Comparison of ENCODE assay signal across 9 mouse cellular contexts in the genomic region with DNA sequence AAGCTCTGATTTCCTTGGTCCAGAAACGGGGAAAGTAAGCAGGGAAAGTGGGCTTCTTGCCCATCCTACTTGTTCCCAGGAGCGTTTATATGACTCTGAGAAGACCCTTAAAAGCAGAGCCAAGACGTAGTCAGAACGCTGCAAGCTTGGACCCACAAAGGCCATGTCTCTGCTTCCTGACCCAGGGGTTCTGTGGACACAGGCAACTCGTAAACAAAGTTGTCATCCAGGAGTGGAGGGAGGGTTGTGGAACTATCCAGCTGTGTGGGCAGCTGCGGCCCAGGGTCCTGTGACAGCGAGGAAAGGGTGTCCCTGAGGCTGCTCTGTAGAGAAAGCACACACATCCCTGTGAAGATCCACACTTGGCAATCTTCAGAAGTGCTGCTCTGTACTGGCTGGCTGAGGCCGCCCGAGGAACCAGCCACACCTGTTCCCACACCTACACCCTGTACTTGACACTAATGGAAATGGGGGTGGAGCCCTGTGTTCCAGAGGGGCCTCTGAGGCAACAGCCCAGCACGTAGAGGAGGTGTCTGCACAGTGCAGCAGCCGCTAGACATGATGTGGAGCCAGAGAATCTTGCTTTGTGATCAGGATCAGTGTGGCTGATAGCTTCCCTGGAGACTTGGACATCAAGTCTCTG. TPM values are rescaled to one million over a fixed set of nuclear protein-coding genes. Genes with fewer than 3 reads are reported as not detected.
DNase-seq lines count a peak whose midpoint lies in the region; ATAC-seq lines count a peak whose summit lies in the region.
"Had no signal": no experiment of that assay in that cellular context is flagged by ENCODE, and none has a peak within 500 bp of the region (broad histone marks: within the 10 kb centered on the region; RNA-seq: fewer than 3 reads in every experiment).

No protein-coding gene starts in this region.

- H3K27me3 ChIP-seq in embryonic facial prominence, embryonic 11.5 days (ENCODE audit: control insufficient read depth, insufficient read depth, low read length): no peaks in the 10 kb centered on the region
- no peaks in the 10 kb centered on the region for H3K27me3 ChIP-seq in intestine, embryonic 14.5 days (replicated peaks; ENCODE audit: control insufficient read depth, insufficient read depth, low read length)

- no peak for ATAC-seq in embryonic facial prominence, embryonic 11.5 days (replicated peaks; ENCODE audit: insufficient number of reproducible peaks, low FRiP score, low TSS enrichment, low read depth)
- no peak for ATAC-seq in intestine, embryonic 14.5 days (replicated peaks; ENCODE audit: low FRiP score, low TSS enrichment, low read depth)
- no peak for ATAC-seq in cerebellum, adult (ENCODE audit: insufficient number of reproducible peaks, low FRiP score, low TSS enrichment)
- no peak for ATAC-seq in CD4-positive, CD25-positive, alpha-beta regulatory T cell, adult 4 months

- 79% methylated on average over 11 of the region's 11 CpGs for WGBS in embryonic facial prominence, embryonic 11.5 days
- 42% methylated on average over 11 of the region's 11 CpGs for WGBS in intestine, embryonic 14.5 days

- H3K36me3 ChIP-seq in embryonic facial prominence, embryonic 11.5 days (replicated peaks; ENCODE audit: control insufficient read depth, insufficient read depth, low read depth, low read length): peaks cover 21% of the 10 kb centered on the region
- peaks cover 40% of the 10 kb centered on the region for H3K36me3 ChIP-seq in intestine, embryonic 14.5 days (ENCODE audit: control insufficient read depth, insufficient read depth, low read length)

- H3K9ac ChIP-seq in embryonic facial prominence, embryonic 11.5 days (replicated peaks; ENCODE audit: low read length): no peak overlapping the region
- H3K9ac ChIP-seq in intestine, embryonic 14.5 days (ENCODE audit: low read length): peak overlapping the region; percentile 20

- H3K4me3 ChIP-seq in embryonic facial prominence, embryonic 11.5 days (ENCODE audit: low read depth, low read length): no peak overlapping the region; the same call in 1 of the 2 replicates
- no peak overlapping the region for H3K4me3 ChIP-seq in intestine, embryonic 14.5 days (ENCODE audit: low read depth, low read length)

- H3K4me2 ChIP-seq in embryonic facial prominence, embryonic 11.5 days (ENCODE audit: low read depth, low read length): peak overlapping the region; percentile 73
- H3K4me2 ChIP-seq in intestine, embryonic 14.5 days (ENCODE audit: low read length): peak overlapping the region; percentile 67

- no peaks in the 10 kb centered on the region; the same call in 1 of the 2 replicates for H3K4me1 ChIP-seq in embryonic facial prominence, embryonic 11.5 days (ENCODE audit: control insufficient read depth, insufficient read depth, low read length)
- peaks cover 28% of the 10 kb centered on the region for H3K4me1 ChIP-seq in intestine, embryonic 14.5 days (replicated peaks; ENCODE audit: control insufficient read depth, insufficient read depth, low read length)

- DNase-seq in cerebellum, adult 11-12 months: peak; percentile 12
- DNase-seq in cerebellum, adult 9-11 months: no peak
- peak; percentile 27 for DNase-seq in embryonic facial prominence, embryonic 11.5 days (ENCODE audit: low spot score)
- peak; percentile 65 for DNase-seq in intestine, embryonic 14.5 days (ENCODE audit: low spot score)
- DNase-seq in lung, postnatal 25 days (ENCODE audit: low spot score): peak; percentile 79
- DNase-seq in spleen, postnatal 36 days (ENCODE audit: low spot score in 2 of 2): no peak
- DNase-seq: layer of hippocampus, adult 9-11 months had no signal

- no peak overlapping the region for H3K27ac ChIP-seq in embryonic facial prominence, embryonic 11.5 days (replicated peaks; ENCODE audit: low read depth, low read length)
- H3K27ac ChIP-seq in intestine, embryonic 14.5 days (ENCODE audit: low read depth): peak overlapping the region; percentile 43; the same call in 1 of the 2 replicates

- H3K9me3 ChIP-seq in embryonic facial prominence, embryonic 11.5 days (replicated peaks; ENCODE audit: control insufficient read depth, low read length): no peaks in the 10 kb centered on the region
- no peaks in the 10 kb centered on the region for H3K9me3 ChIP-seq in intestine, embryonic 14.5 days (ENCODE audit: control insufficient read depth, low read length)

RNA-seq across cellular contexts. Expression of a gene that starts 2.3 kb away (rescaled TPM):
- polyA plus RNA-seq in embryonic facial prominence, embryonic 11.5 days (2014; fragmentation: Nextera tagmentation; extraction: Ambion mirVana): 462 and 510 TPM in 2 replicates
- polyA plus RNA-seq in intestine, embryonic 14.5 days (2014; fragmentation: Nextera tagmentation; extraction: Ambion mirVana): 308 and 365 TPM in 2 replicates
- not detected for polyA plus RNA-seq in CD4-positive, CD25-positive, alpha-beta regulatory T cell, adult 4 months (2017; shearing (Covaris generic))

RNA-seq across cellular contexts. Expression of a gene that starts 4.4 kb away (rescaled TPM):
- polyA plus RNA-seq in embryonic facial prominence, embryonic 11.5 days (2014; fragmentation: Nextera tagmentation; extraction: Ambion mirVana): 56.8 and 62.3 TPM in 2 replicates
- polyA plus RNA-seq in intestine, embryonic 14.5 days (2014; fragmentation: Nextera tagmentation; extraction: Ambion mirVana): 91.3 and 94.4 TPM in 2 replicates
- polyA plus RNA-seq in CD4-positive, CD25-positive, alpha-beta regulatory T cell, adult 4 months (2017; shearing (Covaris generic)): 10 to 100 TPM; 66.3 to 68.7 TPM

RNA-seq across cellular contexts. Expression of a gene that starts 35.3 kb away (rescaled TPM):
- 19.8 and 23.6 TPM in 2 replicates for polyA plus RNA-seq in embryonic facial prominence, embryonic 11.5 days (2014; fragmentation: Nextera tagmentation; extraction: Ambion mirVana)
- 35.8 and 41.0 TPM in 2 replicates for polyA plus RNA-seq in intestine, embryonic 14.5 days (2014; fragmentation: Nextera tagmentation; extraction: Ambion mirVana)
- 1 to 10 TPM in 1 of 2 experiments, under 1 TPM in 1; 0.91 to 2.7 TPM for polyA plus RNA-seq in CD4-positive, CD25-positive, alpha-beta regulatory T cell, adult 4 months (2017; shearing (Covaris generic))

Comparison
In these comparisons a context has a peak if more than half of its experiments do, and no peak if none do; other contexts are left out.
1. DNase-seq: peak in cerebellum, adult 11-12 months (single experiment), embryonic facial prominence, embryonic 11.5 days (single experiment), intestine, embryonic 14.5 days (single experiment) and lung, postnatal 25 days (single experiment); none in cerebellum, adult 9-11 months (single experiment) and spleen, postnatal 36 days (0 of 2).
2. RNA of a gene that starts 2.3 kb away (polyA plus RNA-seq): 462 to 510 TPM in embryonic facial prominence, embryonic 11.5 days and 308 to 365 TPM in intestine, embryonic 14.5 days; not detected in CD4-positive, CD25-positive, alpha-beta regulatory T cell, adult 4 months; every median in the first group is over 100 times any median in the second.